Mouse (Mus musculus): Measurements from ENCODE around the gene Cdc34. TPM values are rescaled to one million over a fixed set of nuclear protein-coding genes. Genes with fewer than 3 reads are reported as not detected.
A peak's percentile ranks its signal among the peaks of the same experiment; 100 is the strongest.
"Not testable (repeated sequence)": the region's sequence is repeated elsewhere in the genome, so short reads cannot be mapped to it uniquely, and the experiment has no call there.

Gene Cdc34
- polyA plus RNA-seq, 1 experiment from 2014 or later = 240 TPM

- Histone ChIP-seq H3K4me3 (no peak overlapping the region), H3K27ac (replicated peaks) (no peak overlapping the region), H3K9me3 (peaks cover 4% of the 10 kb centered on the region; the same call in 1 of the 2 replicates), H3K36me3 (replicated peaks) (peaks cover 37% of the 10 kb centered on the region), H3K4me1 (peaks cover 17% of the 10 kb centered on the region), H3K27me3 (replicated peaks; ENCODE audit: low read depth, poor library complexity, severe bottlenecking) (no peaks in the 10 kb centered on the region)
- WGBS = 97% methylated on average over 2 of the region's 2 CpGs
- DNase-seq (ENCODE audit: low spot score) = no peak
Observed at GRCm38 (mm10) chr10:79691986-79692548, 10.1 kb downstream of the Cdc34 start.

- WGBS = 77% methylated on average over 12 of the region's 12 CpGs
- no peaks in the 10 kb centered on the region for H3K27me3 ChIP-seq (replicated peaks; ENCODE audit: low read depth, poor library complexity, severe bottlenecking)
- no peak overlapping the region for H3K4me3 ChIP-seq
- no peak for DNase-seq (ENCODE audit: low spot score)
- H3K9me3 ChIP-seq = peaks cover 4% of the 10 kb centered on the region; the same call in 1 of the 2 replicates
- no peak overlapping the region for H3K27ac ChIP-seq (replicated peaks)
- H3K4me1 ChIP-seq = peaks cover 17% of the 10 kb centered on the region
- H3K36me3 ChIP-seq (replicated peaks) = peaks cover 20% of the 10 kb centered on the region
Observed at GRCm38 (mm10) chr10:79693580-79694378, 11.8 kb downstream of the Cdc34 start.

- Histone ChIP-seq H3K36me3 (replicated peaks) (peaks cover 15% of the 10 kb centered on the region), H3K4me1 (peaks cover 17% of the 10 kb centered on the region), H3K27me3 (replicated peaks; ENCODE audit: low read depth, poor library complexity, severe bottlenecking) (no peaks in the 10 kb centered on the region), H3K9me3 (peaks cover 4% of the 10 kb centered on the region; the same call in 1 of the 2 replicates), H3K4me3 (no peak overlapping the region), H3K27ac (replicated peaks) (no peak overlapping the region)
- DNase-seq (ENCODE audit: low spot score) = no peak
- WGBS = 88% methylated on average over 6 of the region's 6 CpGs
Observed at GRCm38 (mm10) chr10:79694379-79694655, 12.3 kb downstream of the Cdc34 start.

GRCm38 (mm10) chr10:79695231-79696128 is 13.5 kb downstream of the Cdc34 start:
- WGBS = 62% methylated on average over 13 of the region's 13 CpGs
- H3K4me3 ChIP-seq = 0 out of 2 replicates have a peak overlapping the region, but pooled peaks have one; percentile 9
- H3K9me3 ChIP-seq = peaks cover 4% of the 10 kb centered on the region; the same call in 1 of the 2 replicates
- H3K4me1 ChIP-seq = peaks cover 17% of the 10 kb centered on the region
- H3K36me3 ChIP-seq (replicated peaks) = peaks cover 6% of the 10 kb centered on the region
- peak overlapping the region; percentile 73 for H3K27ac ChIP-seq (replicated peaks)
- no peaks in the 10 kb centered on the region for H3K27me3 ChIP-seq (replicated peaks; ENCODE audit: low read depth, poor library complexity, severe bottlenecking)
- DNase-seq (ENCODE audit: low spot score) = peak; percentile 82

- no peaks in the 10 kb centered on the region for H3K27me3 ChIP-seq (replicated peaks; ENCODE audit: low read depth, poor library complexity, severe bottlenecking)
- H3K9me3 ChIP-seq = peaks cover 4% of the 10 kb centered on the region; the same call in 1 of the 2 replicates
- peaks cover 6% of the 10 kb centered on the region for H3K36me3 ChIP-seq (replicated peaks)
- 35% methylated on average over 9 of the region's 9 CpGs for WGBS
- peaks cover 24% of the 10 kb centered on the region for H3K4me1 ChIP-seq
- peak; percentile 44 for DNase-seq (ENCODE audit: low spot score)
- peak overlapping the region; percentile 9; the same call in 1 of the 2 replicates for H3K4me3 ChIP-seq
- peak overlapping the region; percentile 73 for H3K27ac ChIP-seq (replicated peaks)
Observed at GRCm38 (mm10) chr10:79696129-79696651, 14.2 kb downstream of the Cdc34 start.

GRCm38 (mm10) chr10:79697916-79698315 is 15.9 kb downstream of the Cdc34 start:
- Histone ChIP-seq H3K27ac (replicated peaks) (no peak overlapping the region), H3K4me1 (peaks cover 33% of the 10 kb centered on the region), H3K27me3 (replicated peaks; ENCODE audit: low read depth, poor library complexity, severe bottlenecking) (no peaks in the 10 kb centered on the region), H3K4me3 (no peak overlapping the region), H3K9me3 (no peaks in the 10 kb centered on the region), H3K36me3 (replicated peaks) (no peaks in the 10 kb centered on the region)
- no peak for DNase-seq (ENCODE audit: low spot score)
- 81% methylated on average over 6 of the region's 6 CpGs for WGBS

GRCm38 (mm10) chr10:79698459-79698858 is 16.5 kb downstream of the Cdc34 start:
- H3K27me3 ChIP-seq (replicated peaks; ENCODE audit: low read depth, poor library complexity, severe bottlenecking) = no peaks in the 10 kb centered on the region
- 93% methylated on average over 6 of the region's 6 CpGs for WGBS
- H3K4me3 ChIP-seq = no peak overlapping the region
- no peak overlapping the region for H3K27ac ChIP-seq (replicated peaks)
- no peaks in the 10 kb centered on the region for H3K36me3 ChIP-seq (replicated peaks)
- peaks cover 33% of the 10 kb centered on the region for H3K4me1 ChIP-seq
- H3K9me3 ChIP-seq = no peaks in the 10 kb centered on the region
- no peak for DNase-seq (ENCODE audit: low spot score)

- DNase-seq (ENCODE audit: low spot score) = no peak
- 50% methylated on average over 7 of the region's 7 CpGs for WGBS
- H3K27ac ChIP-seq (replicated peaks) = peak overlapping the region; percentile 66; the same call in 1 of the 2 replicates
Observed at GRCm38 (mm10) chr10:79700676-79701075, 18.7 kb downstream of the Cdc34 start.

GRCm38 (mm10) chr10:79701443-79702129 is 19.6 kb downstream of the Cdc34 start:
- peaks cover 34% of the 10 kb centered on the region for H3K4me1 ChIP-seq
- DNase-seq (ENCODE audit: low spot score) = peak; percentile 40
- 49% methylated on average over 10 of the region's 10 CpGs for WGBS

More at GRCm38 (mm10) chr10:79700676-79701075, 18.7 kb downstream of the Cdc34 start:
- no peaks in the 10 kb centered on the region for H3K9me3 ChIP-seq
- H3K4me3 ChIP-seq = no peak overlapping the region
- peaks cover 34% of the 10 kb centered on the region for H3K4me1 ChIP-seq
- H3K36me3 ChIP-seq (replicated peaks) = peaks cover 1% of the 10 kb centered on the region; the same call in 1 of the 2 replicates
- no peaks in the 10 kb centered on the region for H3K27me3 ChIP-seq (replicated peaks; ENCODE audit: low read depth, poor library complexity, severe bottlenecking)

GRCm38 (mm10) chr10:79702970-79703369 is 21.0 kb downstream of the Cdc34 start:
- not testable (repeated sequence) for DNase-seq (ENCODE audit: low spot score); H3K4me3 ChIP-seq; H3K27me3 ChIP-seq (replicated peaks; ENCODE audit: low read depth, poor library complexity, severe bottlenecking); H3K9me3 ChIP-seq; H3K27ac ChIP-seq (replicated peaks)
- WGBS = 88% methylated on average over 4 of the region's 4 CpGs
- peaks cover 24% of the 10 kb centered on the region for H3K36me3 ChIP-seq (replicated peaks)
- H3K4me1 ChIP-seq = peaks cover 46% of the 10 kb centered on the region

More at GRCm38 (mm10) chr10:79701443-79702129, 19.6 kb downstream of the Cdc34 start:
- Histone ChIP-seq H3K27ac (replicated peaks) (peak overlapping the region; percentile 66; the same call in 1 of the 2 replicates), H3K27me3 (replicated peaks; ENCODE audit: low read depth, poor library complexity, severe bottlenecking) (no peaks in the 10 kb centered on the region), H3K9me3 (no peaks in the 10 kb centered on the region), H3K4me3 (peak overlapping the region; percentile 25), H3K36me3 (replicated peaks) (peaks cover 10% of the 10 kb centered on the region)

- H3K9me3 ChIP-seq = no peaks in the 10 kb centered on the region
- peaks cover 46% of the 10 kb centered on the region for H3K4me1 ChIP-seq
- 74% methylated on average over 10 of the region's 10 CpGs for WGBS
- H3K36me3 ChIP-seq (replicated peaks) = peaks cover 30% of the 10 kb centered on the region
- peak overlapping the region; percentile 69 for H3K4me3 ChIP-seq
- peak overlapping the region; percentile 92 for H3K27ac ChIP-seq (replicated peaks)
- no peak for DNase-seq (ENCODE audit: low spot score)
- no peaks in the 10 kb centered on the region for H3K27me3 ChIP-seq (replicated peaks; ENCODE audit: low read depth, poor library complexity, severe bottlenecking)
Observed at GRCm38 (mm10) chr10:79703541-79703940, 21.5 kb downstream of the Cdc34 start.

Data from embryonic facial prominence, embryonic 10.5 days (tissue).